Mouse (Mus musculus) left cerebral cortex, postnatal 25 days (tissue): ENCODE data around the gene Cenpu. TPM values are rescaled to one million over a fixed set of nuclear protein-coding genes. Genes with fewer than 3 reads are reported as not detected.
"Not testable (repeated sequence)": the region's sequence is repeated elsewhere in the genome, so short reads cannot be mapped to it uniquely, and the experiment has no call there.

Source experiments
- DNase-seq, 2 experiments: peaks; one replicate each; pipeline ENCODE4 v3.0.0; 2022; ENCODE audit warnings: low spot score in 2 of 2, mixed read lengths in 1 of 2
- intact Hi-C: fragments of 180-260 bp; cut with DNase I; formaldehyde crosslinking; loops from one replicate; pipeline ENCODE4 v1.15.1; 2025
- total RNA-seq, 2 experiments: library from RNA; stranded (reverse); gene quantifications; 2 replicates each; pipeline ENCODE4 v1.2.3; 2021

Cenpu gene
- total RNA-seq, 2 experiments from 2014 or later, result 1.9 to 2.9 TPM

DNA sequence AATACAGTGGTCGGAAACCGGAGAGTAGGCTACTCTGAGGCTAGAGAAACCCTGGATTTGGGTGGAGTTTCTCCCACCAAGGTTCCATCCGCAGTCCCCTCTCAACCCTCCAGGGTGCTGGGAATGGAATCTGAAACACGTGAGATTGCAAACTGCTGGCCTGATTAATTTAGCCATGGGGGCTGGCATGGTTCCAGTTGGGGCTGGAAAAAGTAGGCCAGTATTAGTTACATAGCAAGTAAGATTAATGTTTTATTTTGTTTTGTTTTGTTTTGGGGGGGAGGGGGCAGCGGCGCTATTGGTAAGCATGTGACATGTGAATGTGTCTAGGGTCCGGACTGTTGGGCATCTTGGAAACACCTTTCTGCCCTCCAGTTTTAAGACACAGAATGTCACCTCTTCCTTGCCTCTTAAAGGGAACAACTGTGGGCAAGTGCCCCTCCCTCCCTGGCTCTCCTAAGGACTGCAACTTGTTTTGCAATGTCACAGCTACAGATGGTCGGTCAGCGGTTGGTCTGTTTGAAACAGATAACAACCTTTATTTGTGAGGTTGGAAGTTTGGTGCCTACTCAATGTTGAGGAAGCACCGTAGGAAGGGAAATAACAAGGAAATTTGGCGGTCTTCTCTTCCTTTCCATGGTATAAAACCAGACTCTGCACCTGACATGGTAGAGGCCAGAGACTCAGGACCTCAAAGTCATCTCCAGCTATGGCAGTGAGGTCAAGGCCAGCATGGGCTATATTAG is 5.2 kb upstream of the Cenpu start:
- no peak for DNase-seq
- intact Hi-C loops, result loop anchor here (1.0 kb wide), 2 partner anchors 235 to 304 kb away; no protein-coding TSS in a partner anchor

DNA sequence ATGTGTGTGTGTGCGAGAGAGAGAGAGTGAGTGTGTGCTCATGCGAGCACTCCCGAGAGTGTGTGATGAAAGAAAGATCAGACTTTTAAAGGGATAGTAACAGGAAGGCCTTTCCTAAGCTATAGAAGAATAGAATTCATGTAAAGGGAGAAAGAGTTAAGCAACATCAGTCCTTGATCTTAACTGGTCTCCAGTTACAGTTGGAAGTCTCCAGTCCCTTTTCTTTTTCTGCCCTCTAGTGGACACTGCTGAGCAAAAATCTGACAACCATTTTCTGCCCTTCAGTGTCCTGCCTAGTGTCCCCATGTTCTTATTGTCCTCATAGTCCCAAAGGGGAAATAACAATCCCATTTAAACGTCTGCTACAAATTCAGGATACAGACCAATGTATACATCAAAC is 4.6 kb upstream of the Cenpu start:
- peak in 1 of 2 experiments; percentile 53 for DNase-seq
- intact Hi-C loops, result loop anchor here (1.0 kb wide), 2 partner anchors 236 to 305 kb away; no protein-coding TSS in a partner anchor

DNA sequence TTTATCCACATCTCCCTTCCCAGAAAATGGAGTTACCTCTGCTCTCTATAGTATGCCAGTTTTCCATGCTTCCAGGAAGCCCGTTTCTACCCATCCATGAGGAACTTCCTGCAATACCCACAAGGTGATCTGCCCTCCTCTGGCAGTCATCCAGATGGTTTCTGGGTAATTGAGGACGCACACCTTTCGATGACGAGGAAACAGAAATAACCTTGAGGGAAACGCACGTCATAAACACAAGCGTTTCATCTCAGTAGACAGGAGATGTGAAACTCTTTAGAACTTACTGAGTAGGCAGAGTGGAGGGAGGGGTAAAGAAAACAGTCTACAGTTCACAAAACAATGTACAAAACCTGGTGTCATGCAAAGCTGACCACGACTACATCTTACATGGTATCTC is 1.8 kb upstream of the Cenpu start:
- no peak for DNase-seq
- intact Hi-C loops, result loop anchor here (5.0 kb wide), 1 partner anchor 67 kb away; the partner anchor contains the start of genes Casp3 and Primpol

- peak in 1 of 2 experiments; percentile 13 for DNase-seq
- intact Hi-C loops, result loop anchor here (1.0 to 5.0 kb wide), 2 partner anchors 66 to 81 kb away; partner anchors contain the start of genes Casp3 and Primpol
These were observed 799 bp upstream of the Cenpu start for GRCm38 (mm10) chr8:46551029-46551428.

- intact Hi-C loops, result loop anchor here (5.0 kb wide), 1 partner anchor 65 kb away; the partner anchor contains the start of genes Casp3 and Primpol
- no peak for DNase-seq
These were observed 575 bp downstream of the Cenpu start for GRCm38 (mm10) chr8:46552441-46552765.

DNA sequence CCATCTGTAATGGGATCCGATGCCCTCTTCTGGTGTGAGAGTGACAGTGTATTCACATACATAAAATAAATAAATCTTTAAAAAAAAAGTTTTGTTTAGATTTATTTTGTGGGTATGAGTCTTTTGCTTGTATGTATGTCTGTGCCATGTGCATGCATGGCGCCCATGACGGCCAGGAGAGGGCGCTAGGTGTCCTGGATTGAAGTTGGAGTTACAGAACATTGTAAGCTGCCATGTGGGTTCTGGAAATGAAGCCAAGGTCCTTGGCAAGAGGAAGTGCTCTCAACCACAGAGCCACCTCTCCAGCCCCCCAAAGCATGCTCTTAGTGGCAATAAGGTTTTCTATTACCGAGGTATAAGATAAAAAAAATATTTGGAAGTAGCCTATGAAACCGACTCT is 7.6 kb downstream of the Cenpu start:
- DNase-seq, result peak in 1 of 2 experiments; percentile 20
- intact Hi-C loops, result loop anchor here (5.0 kb wide), 1 partner anchor 393 kb away; no protein-coding TSS in a partner anchor

DNA sequence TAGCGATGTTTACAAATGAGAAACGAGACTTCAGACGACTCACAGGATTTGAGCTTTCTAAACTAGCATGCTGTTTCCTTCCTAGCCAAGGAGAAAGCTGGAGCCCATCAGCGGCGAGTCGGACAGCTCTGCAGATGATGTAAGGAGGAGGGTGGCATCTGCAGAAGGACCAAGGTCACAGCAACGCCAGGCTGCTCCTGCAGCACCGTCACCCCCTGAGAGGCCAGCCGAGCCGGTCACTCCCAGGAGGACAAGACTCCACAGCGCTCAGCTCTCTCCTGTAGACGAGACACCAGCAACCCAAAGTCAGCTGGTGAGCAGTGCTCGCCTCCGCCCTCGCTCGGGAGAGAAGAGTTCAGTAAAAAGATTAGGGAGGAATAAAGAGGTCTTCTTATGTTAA is 10.5 kb downstream of the Cenpu start:
- DNase-seq, result no peak
- intact Hi-C loops, result loop anchor here (10.0 kb wide), 1 partner anchor 812 kb away; no protein-coding TSS in a partner anchor

- intact Hi-C loops, result loop anchor here (1.0 to 10.0 kb wide), 4 partner anchors 50 to 808 kb away; partner anchors contain the start of genes Casp3 and Primpol
- DNase-seq, result peak; percentile 81 to 96
These were observed 15.2 kb downstream of the Cenpu start for GRCm38 (mm10) chr8:46566914-46567529.

DNA sequence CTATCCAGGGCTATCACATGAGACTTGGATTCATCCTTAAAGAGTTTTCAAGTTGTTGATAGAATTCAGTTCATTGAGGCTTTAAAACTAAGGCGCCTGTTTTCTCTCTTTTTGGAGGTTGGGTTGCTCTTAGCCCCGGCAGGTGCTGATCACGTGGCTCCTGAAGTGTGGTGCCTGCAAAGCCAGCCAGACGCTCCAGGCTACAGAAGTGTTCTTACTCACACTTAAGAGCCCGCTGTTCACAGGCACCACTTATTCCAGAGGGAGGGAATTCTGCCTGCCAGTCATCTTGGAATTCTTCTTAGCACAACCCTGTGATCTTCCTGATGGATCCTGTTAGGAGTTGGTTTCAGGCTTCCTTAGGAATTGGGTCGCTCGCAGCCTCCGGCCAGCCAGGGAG is 16.1 kb downstream of the Cenpu start:
- intact Hi-C loops, result loop anchor here (1.0 to 10.0 kb wide), 4 partner anchors 49 to 807 kb away; partner anchors contain the start of genes Casp3 and Primpol
- DNase-seq, result peak; percentile 23 to 72

- DNase-seq, result no peak
These were observed 17.1 kb downstream of the Cenpu start for GRCm38 (mm10) chr8:46568942-46569341.

GRCm38 (mm10) chr8:46569659-46570441 is 18.0 kb downstream of the Cenpu start:
- intact Hi-C loops, result loop anchor here (5.0 to 10.0 kb wide), 2 partner anchors 367 to 805 kb away; no protein-coding TSS in a partner anchor
- no peak for DNase-seq

More at GRCm38 (mm10) chr8:46568942-46569341, 17.1 kb downstream of the Cenpu start:
- intact Hi-C loops, result loop anchor here (5.0 to 10.0 kb wide), 2 partner anchors 368 to 806 kb away; no protein-coding TSS in a partner anchor

DNA sequence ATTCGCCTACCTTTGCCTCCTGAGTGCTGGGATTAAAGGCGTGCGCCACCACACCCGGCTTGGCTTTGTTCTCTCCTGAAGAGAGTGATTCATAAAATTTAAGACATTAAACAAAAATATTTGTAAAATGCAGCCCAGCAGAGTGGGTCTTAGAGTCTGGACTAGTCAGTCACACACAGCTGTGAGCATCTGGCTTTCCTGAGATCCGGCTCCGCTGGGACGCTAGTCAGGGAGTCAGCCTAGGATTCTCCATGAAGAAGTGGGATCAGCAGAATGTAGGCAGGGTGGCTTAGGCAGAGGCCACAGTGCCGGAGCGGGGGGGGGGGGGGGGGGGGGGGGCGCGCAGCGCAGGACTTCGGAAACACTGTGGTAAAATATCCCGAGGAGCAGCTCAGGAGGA is 18.8 kb downstream of the Cenpu start:
- intact Hi-C loops, result no loop called here
- DNase-seq, result no peak

DNA sequence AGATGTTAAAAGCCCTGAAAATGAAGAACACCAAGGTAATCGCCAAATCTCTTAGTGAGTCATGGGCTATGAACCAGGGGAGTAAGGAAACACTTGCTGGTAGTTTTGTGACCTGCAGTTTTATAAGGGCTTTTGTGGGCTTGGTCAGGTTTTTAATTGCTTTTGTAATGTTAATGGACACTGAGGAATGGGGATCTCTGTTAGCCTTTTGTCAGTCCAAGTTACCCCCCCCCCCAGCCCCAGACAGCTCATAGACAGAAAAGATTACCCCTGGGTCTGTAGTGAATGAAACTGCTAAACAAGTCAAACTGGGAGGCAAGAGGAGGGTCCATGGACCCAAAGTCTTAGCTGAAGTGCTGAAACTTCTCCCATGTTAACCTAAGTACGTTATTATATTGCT is 21.6 kb downstream of the Cenpu start:
- intact Hi-C loops, result no loop called here
- no peak for DNase-seq

DNA sequence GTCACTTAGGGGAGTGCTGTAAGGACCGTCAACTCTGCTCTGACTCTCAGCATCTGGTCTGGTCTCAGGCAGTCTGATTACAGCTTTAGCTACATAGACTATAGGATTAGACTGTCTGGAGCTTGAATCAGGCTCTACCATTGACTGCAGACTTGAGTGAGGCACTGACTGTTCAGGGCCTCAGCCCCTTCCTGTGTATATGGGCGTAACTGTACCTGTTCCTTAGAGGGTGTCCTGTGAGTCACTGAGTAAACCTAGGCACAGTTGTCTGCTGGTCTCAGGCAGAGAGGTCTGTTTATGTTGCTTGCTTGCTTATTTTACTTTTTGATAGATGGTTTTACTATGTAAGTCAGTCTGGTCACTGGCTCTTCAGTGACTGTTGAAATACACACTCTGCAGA is 22.1 kb downstream of the Cenpu start:
- DNase-seq, result no peak
- intact Hi-C loops, result no loop called here

DNA sequence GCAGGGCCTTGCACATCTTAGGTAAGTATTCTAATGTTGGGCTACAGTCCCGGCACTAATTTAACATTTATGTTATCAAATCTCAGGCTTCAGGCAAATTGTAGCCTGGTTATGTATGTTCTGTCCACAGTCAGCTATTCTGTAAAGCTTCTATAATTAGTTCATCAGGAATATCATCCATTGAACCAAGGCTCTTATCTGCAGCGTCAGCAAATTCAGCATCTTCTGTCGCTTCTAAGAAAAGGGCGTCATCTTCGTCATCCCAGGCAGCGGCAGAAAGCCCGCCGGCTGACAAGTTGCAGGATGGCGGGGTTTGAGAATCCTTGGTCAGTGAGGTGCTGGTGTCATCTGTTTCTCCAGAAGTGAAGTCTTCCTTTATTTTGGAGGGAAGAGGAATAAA is 27.0 kb downstream of the Cenpu start:
- DNase-seq, result no peak
- intact Hi-C loops, result no loop called here

DNA sequence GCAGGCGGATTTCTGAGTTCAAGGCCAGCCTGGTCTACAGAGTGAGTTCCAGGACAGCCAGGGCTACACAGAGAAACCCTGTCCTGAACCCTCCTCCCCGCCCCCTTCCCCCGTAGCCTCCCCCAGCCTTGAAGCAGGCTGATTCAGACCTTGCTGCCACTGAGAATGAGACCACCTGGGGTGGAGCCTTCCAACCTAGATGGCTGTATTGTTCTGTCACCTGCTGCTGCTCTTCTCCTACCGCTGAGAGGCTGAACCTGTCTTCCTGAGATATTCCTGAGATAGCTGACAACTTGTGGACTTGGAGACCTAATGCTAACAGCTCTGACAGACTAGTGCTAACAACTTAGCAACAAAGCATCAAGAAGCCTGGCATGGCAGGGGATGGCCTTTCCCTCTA is 32.5 kb downstream of the Cenpu start:
- intact Hi-C loops, result not testable (repeated sequence)

GRCm38 (mm10) chr8:46585576-46585975 is 33.7 kb downstream of the Cenpu start:
- intact Hi-C loops, result no loop called here
- no peak for DNase-seq

More for the DNA sequence above, 32.5 kb downstream of the Cenpu start:
- not testable (repeated sequence) for DNase-seq

DNA sequence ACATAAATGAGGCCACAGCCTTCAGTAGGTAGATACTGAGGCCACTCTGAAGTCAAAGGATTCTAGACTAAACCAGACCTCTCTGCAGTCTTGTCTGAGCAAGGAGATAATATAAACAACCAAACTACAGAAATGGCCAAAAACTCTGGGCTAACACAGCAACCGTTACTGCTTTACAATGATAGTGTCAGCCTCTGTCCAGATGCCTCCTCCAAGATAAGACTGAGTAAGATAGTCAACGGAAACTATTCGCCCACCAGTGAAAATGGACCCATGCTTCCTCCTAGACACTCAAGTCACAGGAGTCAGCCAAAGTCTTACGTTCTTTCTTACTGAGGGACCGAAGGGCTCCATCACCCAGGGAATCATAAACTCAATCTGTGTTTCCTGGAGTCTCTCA is 36.1 kb downstream of the Cenpu start:
- intact Hi-C loops, result no loop called here
- no peak for DNase-seq

- intact Hi-C loops, result no loop called here
- no peak for DNase-seq
These were observed 36.8 kb downstream of the Cenpu start for GRCm38 (mm10) chr8:46588663-46589062.

- no peak for DNase-seq
- intact Hi-C loops, result no loop called here
These were observed 41.2 kb downstream of the Cenpu start for GRCm38 (mm10) chr8:46593067-46593466.
